Mouse (Mus musculus) CH12.LX (cell line): ENCODE measurements around the gene Olfr97.

ENCODE experiments used
- CHD2 ChIP-seq: IDR thresholded peaks from 2 replicates; pipeline ENCODE4 v1.6.1; 2011; ENCODE audit warnings: low read length, improper control_type of control experiment
- CTCF ChIP-seq, 2 experiments: IDR thresholded peaks in 1 of 2; conservative IDR thresholded peaks in 1 of 2; 2 replicates each; pipeline ENCODE4 v1.5.1; 2011 to 2012; ENCODE audit warnings: low read depth in 2 of 2, low read length in 2 of 2, improper control_type of control experiment in 1 of 2, inconsistent platforms in 1 of 2, mild to moderate bottlenecking in 1 of 2, moderate library complexity in 1 of 2
- EP300 ChIP-seq: IDR thresholded peaks from 2 replicates; pipeline ENCODE4 v1.6.1; 2011; ENCODE audit warnings: low read length, improper control_type of control experiment
- JUN ChIP-seq: IDR thresholded peaks from 2 replicates; pipeline ENCODE4 v1.6.1; 2011; ENCODE audit warnings: low read depth, mild to moderate bottlenecking, low read length, improper control_type of control experiment, moderate library complexity; ENCODE audit not compliant: insufficient read depth
- MAZ ChIP-seq: IDR thresholded peaks from 2 replicates; pipeline ENCODE4 v1.6.1; 2012; ENCODE audit warnings: low read depth, mild to moderate bottlenecking, inconsistent platforms, low read length, improper control_type of control experiment, moderate library complexity
- MYC ChIP-seq: IDR thresholded peaks from 2 replicates; pipeline ENCODE4 v1.6.1; 2011; ENCODE audit warnings: low read depth, mild to moderate bottlenecking, improper control_type of control experiment, low read length
- NELFE ChIP-seq: IDR thresholded peaks from 2 replicates; pipeline ENCODE4 v1.6.1; 2011; ENCODE audit warnings: low read depth, low read length, improper control_type of control experiment
- POLR2AphosphoS2 ChIP-seq: IDR thresholded peaks from 2 replicates; pipeline ENCODE4 v1.6.1; 2011; ENCODE audit warnings: low read depth, low read length, improper control_type of control experiment
- RCOR1 ChIP-seq: conservative IDR thresholded peaks from 2 replicates; pipeline ENCODE4 v1.6.1; 2012; ENCODE audit warnings: low read depth, mild to moderate bottlenecking, inconsistent platforms, low read length, improper control_type of control experiment
- SIN3A ChIP-seq: IDR thresholded peaks from 2 replicates; pipeline ENCODE4 v1.6.1; 2012; ENCODE audit warnings: low read length, improper control_type of control experiment, inconsistent platforms
- TBP ChIP-seq: conservative IDR thresholded peaks from 2 replicates; pipeline ENCODE4 v1.6.1; 2011; ENCODE audit warnings: low read depth, low read length, improper control_type of control experiment
- ZMIZ1 ChIP-seq: IDR thresholded peaks from 2 replicates; pipeline ENCODE4 v1.6.1; 2012; ENCODE audit warnings: low read depth, mild to moderate bottlenecking, inconsistent platforms, low read length, improper control_type of control experiment
- ZNF384 ChIP-seq: IDR thresholded peaks from 2 replicates; pipeline ENCODE4 v1.6.1; 2012; ENCODE audit warnings: low read depth, low read length, improper control_type of control experiment, inconsistent platforms

GRCm38 (mm10) chr17:37249460-37249859, 12.3 kb upstream of the Olfr97 start:
- TF ChIP-seq ZNF384 (no peak), CTCF (conservative IDR thresholded peaks at IDR 0.05 in 1 of 2, IDR thresholded peaks at IDR 0.05 in 1 of 2; ENCODE audit: low read depth in 2 of 2, low read length in 2 of 2) (no peak), SIN3A (no peak), NELFE (no peak), POLR2AphosphoS2 (no peak), EP300 (no peak), ZMIZ1 (no peak), RCOR1 (no peak), MAZ (no peak), MYC (no peak), CHD2 (no peak), JUN (no peak), TBP (no peak)
